Mouse (Mus musculus) MEL (cell line): ENCODE measurements around the gene A630095N17Rik. TPM values are rescaled to one million over a fixed set of nuclear protein-coding genes. Genes with fewer than 3 reads are reported as not detected.

Experiments
- DNase-seq: peaks from one replicate; pipeline ENCODE4 v3.0.0; 2011; ENCODE audit warnings: low read depth, low spot score
- H3K27ac ChIP-seq: 2 replicates; pipeline ENCODE4 v1.5.1; 2012; ENCODE audit warnings: low read depth, mild to moderate bottlenecking, control low read depth, low read length, moderate library complexity; ENCODE audit not compliant: control insufficient read depth
- H3K27me3 ChIP-seq, 2 experiments: fragments of 150-350 bp in 1 of 2; sonication (generic) in 1 of 2; 2 replicates each; pipeline ENCODE4 v1.6.1; 2012; ENCODE audit warnings: low read length in 2 of 2, mild to moderate bottlenecking in 2 of 2, improper control_type of control experiment in 1 of 2, moderate library complexity in 1 of 2; ENCODE audit not compliant: insufficient read depth in 2 of 2, control insufficient read depth in 1 of 2
- H3K36me3 ChIP-seq, 2 experiments: 2 replicates each; pipeline ENCODE4 v1.6.1; 2012 to 2014; ENCODE audit warnings: low read length in 2 of 2, improper control_type of control experiment in 1 of 2, inconsistent platforms in 1 of 2, mild to moderate bottlenecking in 1 of 2; ENCODE audit not compliant: insufficient read depth in 2 of 2, control insufficient read depth in 1 of 2
- H3K4me1 ChIP-seq, 2 experiments: fragments of 150-350 bp in 1 of 2; sonication (generic) in 1 of 2; 2 replicates each; pipeline ENCODE4 v1.6.1; 2012; ENCODE audit warnings: low read length in 2 of 2, improper control_type of control experiment in 1 of 2, mild to moderate bottlenecking in 1 of 2; ENCODE audit not compliant: insufficient read depth in 2 of 2, control insufficient read depth in 1 of 2
- H3K4me3 ChIP-seq, 2 experiments: fragments of 150-350 bp in 1 of 2; sonication (generic) in 1 of 2; 2 replicates each; pipeline ENCODE4 v1.5.1; 2012; ENCODE audit warnings: low read depth in 2 of 2, low read length in 2 of 2, mild to moderate bottlenecking in 2 of 2, moderate library complexity in 2 of 2, control low read depth in 1 of 2, improper control_type of control experiment in 1 of 2; ENCODE audit not compliant: control insufficient read depth in 1 of 2, insufficient read depth in 1 of 2
- H3K79me2 ChIP-seq: 2 replicates; pipeline ENCODE4 v1.6.1; 2012; ENCODE audit warnings: mild to moderate bottlenecking, low read length, moderate library complexity; ENCODE audit not compliant: control insufficient read depth, poor library complexity, insufficient read depth
- H3K9ac ChIP-seq: 2 replicates; pipeline ENCODE4 v1.6.1; 2012; ENCODE audit warnings: low read depth, mild to moderate bottlenecking, control low read depth, low read length, moderate library complexity; ENCODE audit not compliant: control insufficient read depth, poor library complexity, severe bottlenecking
- H3K9me3 ChIP-seq: fragments of 150-350 bp; sonication (generic); replicated peaks from 2 replicates; pipeline ENCODE4 v1.6.1; 2012; ENCODE audit warnings: mild to moderate bottlenecking, low read length, improper control_type of control experiment, moderate library complexity; ENCODE audit not compliant: insufficient read depth
- BHLHE40 ChIP-seq: IDR thresholded peaks from 2 replicates; pipeline ENCODE4 v1.6.1; 2012; ENCODE audit warnings: low read depth, mild to moderate bottlenecking, inconsistent platforms, low read length, improper control_type of control experiment, borderline replicate concordance
- CHD1 ChIP-seq: IDR thresholded peaks from 2 replicates; pipeline ENCODE4 v1.6.1; 2012; ENCODE audit warnings: low read depth, mild to moderate bottlenecking, inconsistent platforms, low read length, improper control_type of control experiment
- CHD2 ChIP-seq: IDR thresholded peaks from 2 replicates; pipeline ENCODE4 v1.6.1; 2011; ENCODE audit warnings: low read length, improper control_type of control experiment
- CTCF ChIP-seq, 3 experiments: IDR thresholded peaks in 2 of 3; conservative IDR thresholded peaks in 1 of 3; 2 replicates each; pipeline ENCODE4 v1.5.1; 2011 to 2012; ENCODE audit warnings: low read length in 3 of 3, low read depth in 2 of 3, mild to moderate bottlenecking in 2 of 3, improper control_type of control experiment in 1 of 3, inconsistent platforms in 1 of 3, mixed read lengths in 1 of 3, moderate library complexity in 1 of 3; ENCODE audit not compliant: control insufficient read depth in 1 of 3, insufficient read depth in 1 of 3, poor library complexity in 1 of 3, severe bottlenecking in 1 of 3
- E2F4 ChIP-seq: IDR thresholded peaks from 2 replicates; pipeline ENCODE4 v1.6.1; 2011; ENCODE audit warnings: low read depth, low read length, improper control_type of control experiment, borderline replicate concordance
- ELF1 ChIP-seq: IDR thresholded peaks from 2 replicates; pipeline ENCODE4 v1.6.1; 2014; ENCODE audit warnings: low read depth, mild to moderate bottlenecking, inconsistent platforms, low read length, improper control_type of control experiment, moderate library complexity
- EP300 ChIP-seq, 2 experiments: IDR thresholded peaks; 2 replicates each; pipeline ENCODE4 v1.6.1; 2011; ENCODE audit warnings: improper control_type of control experiment in 2 of 2, low read length in 2 of 2, low read depth in 1 of 2, mild to moderate bottlenecking in 1 of 2
- ETS1 ChIP-seq: IDR thresholded peaks from 2 replicates; pipeline ENCODE4 v1.6.1; 2012; ENCODE audit warnings: low read depth, mild to moderate bottlenecking, inconsistent platforms, low read length, improper control_type of control experiment, moderate library complexity
- GABPA ChIP-seq: IDR thresholded peaks from 2 replicates; pipeline ENCODE4 v1.6.1; 2012; ENCODE audit warnings: low read depth, mild to moderate bottlenecking, inconsistent platforms, low read length, improper control_type of control experiment, moderate library complexity
- GATA1 ChIP-seq: IDR thresholded peaks from 2 replicates; pipeline ENCODE4 v1.6.1; 2011; ENCODE audit warnings: low read depth, low read length, improper control_type of control experiment
- KAT2A ChIP-seq: conservative IDR thresholded peaks from 2 replicates; pipeline ENCODE4 v1.6.1; 2012; ENCODE audit warnings: low read depth, low read length, improper control_type of control experiment, inconsistent platforms
- MAFK ChIP-seq: IDR thresholded peaks from 2 replicates; pipeline ENCODE4 v1.6.1; 2011; ENCODE audit warnings: low read depth, mild to moderate bottlenecking, low read length, improper control_type of control experiment, borderline replicate concordance
- MAZ ChIP-seq: IDR thresholded peaks from 2 replicates; pipeline ENCODE4 v1.6.1; 2012; ENCODE audit warnings: low read depth, mild to moderate bottlenecking, inconsistent platforms, low read length, improper control_type of control experiment
- MEF2A ChIP-seq: IDR thresholded peaks from 2 replicates; pipeline ENCODE4 v1.6.1; 2014; ENCODE audit warnings: low read depth, mild to moderate bottlenecking, inconsistent platforms, low read length, improper control_type of control experiment; ENCODE audit not compliant: poor library complexity, insufficient replicate concordance, severe bottlenecking; ENCODE audit errors: extremely low read depth
- MXI1 ChIP-seq: IDR thresholded peaks from 2 replicates; pipeline ENCODE4 v1.6.1; 2011; ENCODE audit warnings: mild to moderate bottlenecking, low read depth, low read length, improper control_type of control experiment
- MYB ChIP-seq: IDR thresholded peaks from 2 replicates; pipeline ENCODE4 v1.6.1; 2011; ENCODE audit warnings: mild to moderate bottlenecking, low read depth, low read length, improper control_type of control experiment
- NRF1 ChIP-seq: IDR thresholded peaks from 2 replicates; pipeline ENCODE4 v1.6.1; 2014; ENCODE audit warnings: low read depth, mild to moderate bottlenecking, inconsistent platforms, low read length, improper control_type of control experiment, moderate library complexity; ENCODE audit not compliant: poor library complexity, insufficient read depth, severe bottlenecking
- POLR2AphosphoS2 ChIP-seq: IDR thresholded peaks from 2 replicates; pipeline ENCODE4 v1.6.1; 2011; ENCODE audit warnings: low read length, improper control_type of control experiment
- RAD21 ChIP-seq: IDR thresholded peaks from 2 replicates; pipeline ENCODE4 v1.6.1; 2011; ENCODE audit warnings: mild to moderate bottlenecking, low read depth, low read length, improper control_type of control experiment
- RCOR1 ChIP-seq: IDR thresholded peaks from 2 replicates; pipeline ENCODE4 v1.6.1; 2012; ENCODE audit warnings: low read depth, mild to moderate bottlenecking, inconsistent platforms, low read length, improper control_type of control experiment
- SMC3 ChIP-seq: IDR thresholded peaks from 2 replicates; pipeline ENCODE4 v1.6.1; 2011; ENCODE audit warnings: low read depth, low read length, improper control_type of control experiment
- TAL1 ChIP-seq: IDR thresholded peaks from 2 replicates; pipeline ENCODE4 v1.6.1; 2012; ENCODE audit warnings: mild to moderate bottlenecking, inconsistent platforms, low read length, moderate library complexity, mixed read lengths
- TBP ChIP-seq: IDR thresholded peaks from 2 replicates; pipeline ENCODE4 v1.8.0; 2011; ENCODE audit warnings: low read depth, low read length, improper control_type of control experiment
- USF1 ChIP-seq: IDR thresholded peaks from 2 replicates; pipeline ENCODE4 v1.6.1; 2014; ENCODE audit warnings: low read depth, mild to moderate bottlenecking, inconsistent platforms, low read length, improper control_type of control experiment, moderate library complexity
- USF2 ChIP-seq, 2 experiments: IDR thresholded peaks; 2 replicates each; pipeline ENCODE4 v1.6.1; 2011 to 2012; ENCODE audit warnings: improper control_type of control experiment in 2 of 2, low read length in 2 of 2, borderline replicate concordance in 1 of 2, inconsistent platforms in 1 of 2, low read depth in 1 of 2, mild to moderate bottlenecking in 1 of 2; ENCODE audit not compliant: insufficient read depth in 1 of 2
- ZC3H11A ChIP-seq: IDR thresholded peaks from 2 replicates; pipeline ENCODE4 v1.6.1; 2012; ENCODE audit warnings: low read depth, mild to moderate bottlenecking, inconsistent platforms, low read length, improper control_type of control experiment
- ZKSCAN1 ChIP-seq: IDR thresholded peaks from 2 replicates; pipeline ENCODE4 v1.6.1; 2012; ENCODE audit warnings: low read depth, mild to moderate bottlenecking, inconsistent platforms, low read length, improper control_type of control experiment, moderate library complexity
- ZNF384 ChIP-seq: IDR thresholded peaks from 2 replicates; pipeline ENCODE4 v1.6.1; 2012; ENCODE audit warnings: low read depth, mild to moderate bottlenecking, inconsistent platforms, low read length, improper control_type of control experiment
- polyA plus RNA-seq, 2 experiments: library from polyadenylated mRNA; stranded (reverse) in 1 of 2; unstranded in 1 of 2; fragments of >175 nt in 1 of 2; fragments of >200 nt in 1 of 2; gene quantifications; 2 replicates each; pipeline versions ENCODE4 v1.2.1 to v1.2.4; 2012; ENCODE audit warnings: low replicate concordance in 2 of 2, low read depth in 1 of 2; ENCODE audit not compliant: insufficient read length in 2 of 2, insufficient read depth in 1 of 2, missing spikeins in 1 of 2
- total RNA-seq: library from RNA; depleted of rRNA; stranded (reverse); fragments of 300-350 nt; gene quantifications from 2 replicates; pipeline ENCODE4 v1.2.3, GENCODE M21; 2012

A630095N17Rik gene
- total and polyA plus RNA-seq, 3 experiments: 0.58 to 0.82 TPM; not detected in 1

DNA sequence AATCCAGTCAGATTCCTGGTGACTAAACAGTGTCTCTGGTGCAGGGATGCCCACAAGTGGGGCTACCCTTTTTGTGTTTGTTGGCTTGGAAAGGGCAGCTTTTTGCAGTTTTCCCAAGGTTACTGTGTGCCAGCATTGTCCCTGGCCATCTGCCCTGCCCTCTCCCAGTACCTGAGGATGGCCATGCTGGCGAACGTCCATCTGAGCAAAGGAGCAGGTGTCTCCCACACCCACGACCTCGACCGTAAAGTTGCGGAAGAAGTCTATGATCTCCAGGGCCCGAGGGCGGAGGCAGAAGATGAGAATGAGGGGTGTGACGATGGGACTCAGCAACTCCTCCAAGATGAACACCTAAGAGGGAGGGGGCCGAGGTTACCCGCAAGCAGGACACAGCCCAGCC is 46.4 kb downstream of the A630095N17Rik start:
- peaks cover 3 to 27% of the 10 kb centered on the region in 2 experiments; a peak in 3 of 4 replicates for H3K4me1 ChIP-seq
- peaks cover 0 to 23% of the 10 kb centered on the region in 2 experiments; a peak in 2 of 4 replicates for H3K36me3 ChIP-seq
- H3K27ac ChIP-seq: no peak overlapping the region
- no peaks in the 10 kb centered on the region for H3K27me3 ChIP-seq
- DNase-seq: no peak
- no peak overlapping the region for H3K4me3 ChIP-seq
- H3K9me3 ChIP-seq: no peaks in the 10 kb centered on the region
- no peaks in the 10 kb centered on the region; the same call in 1 of the 2 replicates for H3K79me2 ChIP-seq
- TF ChIP-seq ELF1 (no peak), MAFK (no peak), USF1 (no peak), USF2 (IDR thresholded peaks at IDR 0.05; ENCODE audit: borderline replicate concordance in 1 of 2, insufficient read depth in 1 of 2, low read depth in 1 of 2, low read length in 2 of 2) (no peak), E2F4 (no peak), CHD1 (no peak), NRF1 (no peak), GATA1 (no peak), BHLHE40 (no peak), EP300 (IDR thresholded peaks at IDR 0.05; ENCODE audit: low read depth in 1 of 2, low read length in 2 of 2) (no peak), ETS1 (no peak), RAD21 (no peak), ZKSCAN1 (no peak), POLR2AphosphoS2 (no peak), MAZ (no peak), CTCF (IDR thresholded peaks at IDR 0.05 in 2 of 3, conservative IDR thresholded peaks at IDR 0.05 in 1 of 3; ENCODE audit: control insufficient read depth in 1 of 3, insufficient read depth in 1 of 3, low read depth in 2 of 3, low read length in 3 of 3, poor library complexity in 1 of 3, severe bottlenecking in 1 of 3) (no peak), MEF2A (no peak), CHD2 (no peak), TBP (no peak), GABPA (no peak)
- H3K9ac ChIP-seq: no peak overlapping the region

DNA sequence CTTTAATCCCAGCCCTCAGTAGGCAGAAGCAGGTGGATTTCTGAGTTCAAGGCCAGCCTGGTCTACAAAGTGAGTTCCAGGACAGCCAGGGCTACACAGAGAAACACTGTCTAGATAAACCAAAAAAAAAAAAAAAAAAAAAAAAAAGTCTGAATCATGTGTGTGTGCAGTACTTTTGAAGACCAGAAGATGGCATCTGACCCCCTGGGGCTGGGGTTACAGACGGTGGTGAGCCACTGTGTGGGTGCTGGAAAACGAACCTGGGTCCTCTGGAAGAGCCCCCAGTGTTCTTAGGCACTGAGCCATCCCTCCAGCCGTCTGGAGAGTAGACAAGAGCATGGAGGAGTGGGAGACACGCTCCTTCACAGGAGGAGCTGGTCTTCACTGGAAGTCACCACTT is 49.7 kb downstream of the A630095N17Rik start:
- H3K9me3 ChIP-seq: no peaks in the 10 kb centered on the region
- TF ChIP-seq CTCF (IDR thresholded peaks at IDR 0.05 in 2 of 3, conservative IDR thresholded peaks at IDR 0.05 in 1 of 3; ENCODE audit: control insufficient read depth in 1 of 3, insufficient read depth in 1 of 3, low read depth in 2 of 3, low read length in 3 of 3, poor library complexity in 1 of 3, severe bottlenecking in 1 of 3): peak; percentile 24 to 52 (median 37)
- no peak for TF ChIP-seq MAFK
- TF ChIP-seq E2F4: no peak
- no peak for TF ChIP-seq TBP
- TF ChIP-seq RAD21: peak; percentile 43
- TF ChIP-seq ZC3H11A: 0 out of 2 replicates have a peak, but pooled peaks have one; percentile 2
- peak; percentile 54 for TF ChIP-seq SMC3
- no peak for TF ChIP-seq USF2 (IDR thresholded peaks at IDR 0.05; ENCODE audit: borderline replicate concordance in 1 of 2, insufficient read depth in 1 of 2, low read depth in 1 of 2, low read length in 2 of 2)
- peak; percentile 95 for TF ChIP-seq ZNF384
- no peak for TF ChIP-seq MXI1
- no peak for TF ChIP-seq GATA1
- no peak for TF ChIP-seq TAL1
- no peak for TF ChIP-seq EP300 (IDR thresholded peaks at IDR 0.05; ENCODE audit: low read depth in 1 of 2, low read length in 2 of 2)
- TF ChIP-seq KAT2A: no peak
- no peak for TF ChIP-seq MYB
- TF ChIP-seq RCOR1: no peak
- TF ChIP-seq MEF2A: no peak
- no peak overlapping the region for H3K9ac ChIP-seq
- H3K36me3 ChIP-seq: peaks cover 0 to 13% of the 10 kb centered on the region in 2 experiments; a peak in 2 of 4 replicates
- H3K27ac ChIP-seq: no peak overlapping the region
- H3K4me3 ChIP-seq: no peak overlapping the region
- peak; percentile 46 for DNase-seq
- peaks cover 14% of the 10 kb centered on the region for H3K79me2 ChIP-seq
- no peaks in the 10 kb centered on the region for H3K27me3 ChIP-seq
- peaks cover 2 to 16% of the 10 kb centered on the region in 2 experiments for H3K4me1 ChIP-seq
